Mouse (Mus musculus): ENCODE measurements around the gene Amy2a3. TPM values are rescaled to one million over a fixed set of nuclear protein-coding genes. Genes with fewer than 3 reads are reported as not detected.
"Not testable (repeated sequence)": the region's sequence is repeated elsewhere in the genome, so short reads cannot be mapped to it uniquely, and the experiment has no call there.

Amy2a3 gene
- polyA plus RNA-seq (2012; rRNA removed): not detected in 2 replicates

DNA sequence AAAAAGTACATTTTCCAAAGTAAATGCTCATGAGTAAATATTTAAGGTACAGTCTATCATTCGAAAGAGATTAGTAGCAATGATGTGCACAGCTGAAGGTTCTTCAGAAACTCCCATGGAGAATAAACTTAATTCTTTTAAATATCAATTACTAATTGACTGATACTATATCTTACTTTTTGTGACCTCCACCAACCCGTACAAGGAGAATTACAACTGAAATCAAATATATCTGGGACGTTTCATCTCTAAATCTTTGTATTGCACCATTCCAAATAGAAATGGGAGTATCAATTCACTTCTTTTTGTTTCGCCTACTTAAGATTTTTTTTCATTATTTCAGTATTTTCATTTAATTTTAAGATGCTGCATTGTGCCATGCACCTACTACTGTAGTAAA lies at the start of gene Amy2a3:
TSS of gene Amy2a3 (minus strand) at position 101 of the 400 bp plus-strand sequence.
- WGBS: no CpG with 5 or more reads among the region's 4 CpGs
- not testable (repeated sequence) for DNase-seq (ENCODE audit: low read depth, low spot score)

DNA sequence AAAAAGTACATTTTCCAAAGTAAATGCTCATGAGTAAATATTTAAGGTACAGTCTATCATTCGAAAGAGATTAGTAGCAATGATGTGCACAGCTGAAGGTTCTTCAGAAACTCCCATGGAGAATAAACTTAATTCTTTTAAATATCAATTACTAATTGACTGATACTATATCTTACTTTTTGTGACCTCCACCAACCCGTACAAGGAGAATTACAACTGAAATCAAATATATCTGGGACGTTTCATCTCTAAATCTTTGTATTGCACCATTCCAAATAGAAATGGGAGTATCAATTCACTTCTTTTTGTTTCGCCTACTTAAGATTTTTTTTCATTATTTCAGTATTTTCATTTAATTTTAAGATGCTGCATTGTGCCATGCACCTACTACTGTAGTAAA lies 32.7 kb upstream of the Amy2a3 start, which contains the start of gene Amy2a2:
TSS of gene Amy2a2 (minus strand) at position 101 of the 400 bp plus-strand sequence.
- no CpG with 5 or more reads among the region's 4 CpGs for WGBS
- not testable (repeated sequence) for DNase-seq (ENCODE audit: low read depth, low spot score)

DNA sequence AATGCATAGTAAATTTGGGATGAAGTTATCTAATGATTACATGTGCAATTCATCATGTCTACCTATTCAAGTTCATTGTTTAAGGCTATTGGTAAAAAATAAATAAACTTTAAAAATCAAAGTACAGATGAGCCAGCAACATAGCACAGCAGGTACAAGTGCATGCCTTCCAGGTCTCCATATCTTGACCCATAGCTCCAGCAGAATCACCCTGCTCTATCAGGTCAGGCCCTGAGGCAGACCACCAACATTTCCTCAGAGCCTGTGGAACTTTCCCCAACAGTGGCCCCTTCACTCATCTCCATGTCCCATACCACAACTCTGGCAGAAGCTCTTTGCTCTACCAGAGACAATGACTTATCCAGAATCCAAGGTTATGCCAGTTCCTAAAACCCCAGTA lies 21.6 kb upstream of the Amy2a3 start:
- DNase-seq (ENCODE audit: low read depth, low spot score): not testable (repeated sequence)

DNA sequence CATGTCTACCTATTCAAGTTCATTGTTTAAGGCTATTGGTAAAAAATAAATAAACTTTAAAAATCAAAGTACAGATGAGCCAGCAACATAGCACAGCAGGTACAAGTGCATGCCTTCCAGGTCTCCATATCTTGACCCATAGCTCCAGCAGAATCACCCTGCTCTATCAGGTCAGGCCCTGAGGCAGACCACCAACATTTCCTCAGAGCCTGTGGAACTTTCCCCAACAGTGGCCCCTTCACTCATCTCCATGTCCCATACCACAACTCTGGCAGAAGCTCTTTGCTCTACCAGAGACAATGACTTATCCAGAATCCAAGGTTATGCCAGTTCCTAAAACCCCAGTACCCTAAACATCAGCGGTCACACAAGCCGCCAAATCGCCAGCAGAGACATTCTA lies 10.9 kb downstream of the Amy2a3 start:
- DNase-seq (ENCODE audit: low read depth, low spot score): not testable (repeated sequence)
- no CpG with 5 or more reads among the region's 3 CpGs for WGBS

DNA sequence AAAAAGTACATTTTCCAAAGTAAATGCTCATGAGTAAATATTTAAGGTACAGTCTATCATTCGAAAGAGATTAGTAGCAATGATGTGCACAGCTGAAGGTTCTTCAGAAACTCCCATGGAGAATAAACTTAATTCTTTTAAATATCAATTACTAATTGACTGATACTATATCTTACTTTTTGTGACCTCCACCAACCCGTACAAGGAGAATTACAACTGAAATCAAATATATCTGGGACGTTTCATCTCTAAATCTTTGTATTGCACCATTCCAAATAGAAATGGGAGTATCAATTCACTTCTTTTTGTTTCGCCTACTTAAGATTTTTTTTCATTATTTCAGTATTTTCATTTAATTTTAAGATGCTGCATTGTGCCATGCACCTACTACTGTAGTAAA lies 32.5 kb downstream of the Amy2a3 start, which contains the start of gene Amy2a4:
TSS of gene Amy2a4 (minus strand) at position 101 of the 400 bp plus-strand sequence.
- DNase-seq (ENCODE audit: low read depth, low spot score): not testable (repeated sequence)
- no CpG with 5 or more reads among the region's 4 CpGs for WGBS

DNA sequence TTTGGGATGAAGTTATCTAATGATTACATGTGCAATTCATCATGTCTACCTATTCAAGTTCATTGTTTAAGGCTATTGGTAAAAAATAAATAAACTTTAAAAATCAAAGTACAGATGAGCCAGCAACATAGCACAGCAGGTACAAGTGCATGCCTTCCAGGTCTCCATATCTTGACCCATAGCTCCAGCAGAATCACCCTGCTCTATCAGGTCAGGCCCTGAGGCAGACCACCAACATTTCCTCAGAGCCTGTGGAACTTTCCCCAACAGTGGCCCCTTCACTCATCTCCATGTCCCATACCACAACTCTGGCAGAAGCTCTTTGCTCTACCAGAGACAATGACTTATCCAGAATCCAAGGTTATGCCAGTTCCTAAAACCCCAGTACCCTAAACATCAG lies 43.6 kb downstream of the Amy2a3 start:
- not testable (repeated sequence) for DNase-seq (ENCODE audit: low read depth, low spot score)

DNA sequence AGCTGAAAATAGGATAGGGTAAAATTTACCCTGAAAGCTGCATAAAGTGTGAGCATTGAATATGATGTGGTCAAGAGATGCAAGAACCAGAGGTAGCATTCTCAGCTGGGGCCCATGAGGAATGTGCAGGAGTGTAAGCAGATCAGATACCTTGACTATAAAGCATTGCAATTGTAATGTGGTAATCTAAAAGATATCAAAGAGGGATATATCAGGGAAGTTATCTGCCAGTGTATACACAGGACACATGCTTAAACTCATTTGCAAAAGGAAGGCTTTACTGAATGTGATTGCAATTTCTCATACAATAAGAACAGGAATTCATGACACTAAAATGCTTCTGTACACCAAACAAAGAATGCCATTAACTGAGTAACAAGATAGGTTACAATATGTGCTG lies 44.3 kb downstream of the Amy2a3 start:
- DNase-seq (ENCODE audit: low read depth, low spot score): not testable (repeated sequence)

Other genes starting within 250 kb of the Amy2a3 start
- 0.10 and 0.14 TPM in 2 replicates for gene Amy2a5, start 65.2 kb downstream of the Amy2a3 start, polyA plus RNA-seq (2012; rRNA removed)
- not detected in 2 replicates for gene Amy2a4, start 32.6 kb downstream of the Amy2a3 start, polyA plus RNA-seq (2012; rRNA removed)
- not detected in 2 replicates for gene Amy2a2, start 32.6 kb upstream of the Amy2a3 start, polyA plus RNA-seq (2012; rRNA removed)
- not detected in 2 replicates for gene Amy2a1, start 208.4 kb upstream of the Amy2a3 start, polyA plus RNA-seq (2012; rRNA removed)

Data from large intestine, adult 2 months (tissue).